Mouse (Mus musculus): ENCODE results near the gene Slc16a7.

DNA sequence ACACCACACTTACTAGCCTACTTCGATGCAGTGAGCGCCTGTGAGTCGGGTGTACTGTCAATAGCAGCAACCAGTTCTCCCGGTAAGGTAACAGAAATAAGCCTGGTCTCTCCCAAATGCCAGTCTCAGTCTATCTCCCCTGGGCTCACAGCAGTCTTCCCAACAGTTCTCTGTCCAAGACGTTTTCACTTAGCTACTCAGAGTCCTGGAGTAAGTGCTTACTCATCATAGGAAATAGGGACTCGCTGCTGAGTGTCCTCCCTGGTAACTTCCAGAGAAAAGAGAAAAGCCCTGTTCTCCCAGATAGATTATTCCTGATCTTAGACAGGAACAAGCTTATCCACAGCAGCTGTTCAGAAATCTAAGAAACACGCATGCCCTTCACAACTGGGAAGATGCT is 30.8 kb downstream of the Slc16a7 start:
- TF ChIP-seq CTCF (IDR thresholded peaks at IDR 0.05; ENCODE audit: extremely low read depth, insufficient read length, insufficient replicate concordance, low read depth, low read length) = no peak
- no peak for TF ChIP-seq POLR2A (IDR thresholded peaks at IDR 0.05; ENCODE audit: low read depth, low read length)
